Mouse (Mus musculus) ES-CJ7 (cell line): ENCODE data around the gene Rbbp6.
A peak's percentile ranks its signal among the peaks of the same experiment; 100 is the strongest.

Source experiments
- DNase-seq: peaks from one replicate; pipeline ENCODE4 v3.0.0; 2011; ENCODE audit warnings: low read depth, low spot score

The Rbbp6 gene

DNA sequence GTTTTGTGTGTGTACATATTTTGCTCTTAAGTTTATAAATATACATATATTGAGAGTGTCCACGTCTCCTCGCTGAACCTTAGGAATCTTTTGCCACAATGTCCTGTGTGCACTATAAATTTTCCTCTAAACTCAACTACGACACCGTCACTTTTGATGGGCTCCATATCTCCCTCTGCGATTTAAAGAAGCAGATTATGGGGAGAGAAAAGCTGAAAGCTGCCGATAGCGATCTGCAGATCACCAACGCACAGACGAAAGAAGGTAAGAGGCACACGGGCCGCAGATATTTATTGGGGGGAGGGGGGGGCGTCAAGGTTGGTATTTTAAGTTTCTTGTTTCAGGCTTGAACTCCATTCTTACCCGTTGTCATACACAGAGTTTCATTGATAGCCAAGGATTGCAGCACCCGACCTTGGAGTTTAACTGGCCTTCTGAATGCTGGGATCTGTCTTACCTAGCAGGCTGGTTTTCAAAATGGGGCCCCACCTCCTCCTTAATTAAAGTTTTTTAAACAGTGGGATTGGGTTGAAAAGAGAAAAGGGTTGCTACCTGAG is 5.5 kb downstream of the Rbbp6 start:
- DNase-seq = no peak

DNA sequence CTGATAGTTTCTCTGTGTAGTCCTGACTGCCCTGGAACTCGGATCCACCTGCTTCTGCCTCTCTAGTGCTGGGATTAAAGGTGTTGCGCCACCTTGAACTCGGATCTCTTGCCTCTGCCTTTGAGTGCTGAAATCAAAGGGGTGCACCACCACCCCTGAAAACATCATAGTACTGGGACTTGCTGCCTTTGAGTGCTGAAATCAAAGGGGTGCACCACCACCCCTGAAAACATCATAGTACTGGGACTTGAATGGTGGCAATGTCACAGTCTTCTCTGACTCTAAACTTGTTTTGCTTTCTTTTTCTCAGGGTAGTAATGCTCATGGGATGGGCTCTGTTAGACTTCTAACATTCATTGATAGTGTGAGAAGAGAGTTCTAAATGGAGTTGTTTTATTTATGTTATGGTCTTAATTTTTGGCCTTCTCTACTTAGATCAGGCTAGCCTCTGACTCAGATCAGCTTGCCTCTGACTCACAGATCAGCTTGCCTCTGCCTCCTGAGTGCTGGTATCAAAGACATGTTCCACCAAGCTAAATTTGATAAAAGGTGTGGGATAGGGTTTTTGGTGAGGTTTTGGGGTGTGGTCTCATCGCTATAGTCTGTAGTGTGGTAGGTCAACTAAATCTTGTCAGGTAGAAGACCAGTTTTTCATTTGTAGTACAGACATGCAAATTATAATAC is 6.7 kb downstream of the Rbbp6 start:
- no peak for DNase-seq

DNA sequence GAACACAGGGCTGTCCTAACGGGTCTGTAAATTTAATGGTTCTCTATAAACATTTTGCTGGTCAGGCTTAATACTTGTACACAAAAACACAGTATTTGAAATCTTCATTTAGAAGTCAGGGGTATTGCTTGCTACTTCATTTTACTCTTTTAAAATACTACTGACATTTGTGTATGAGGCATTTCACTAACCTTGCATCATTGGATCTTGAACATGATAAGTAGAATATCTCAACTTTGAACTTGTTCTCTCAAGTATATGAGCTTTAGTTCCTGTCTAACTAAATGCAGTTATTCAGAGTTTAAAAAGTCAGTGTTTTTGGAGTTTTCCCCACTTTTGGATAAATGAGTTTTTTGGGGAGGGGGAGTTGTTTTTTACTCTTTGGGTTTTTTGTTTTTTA is 14.0 kb downstream of the Rbbp6 start:
- no peak for DNase-seq

DNA sequence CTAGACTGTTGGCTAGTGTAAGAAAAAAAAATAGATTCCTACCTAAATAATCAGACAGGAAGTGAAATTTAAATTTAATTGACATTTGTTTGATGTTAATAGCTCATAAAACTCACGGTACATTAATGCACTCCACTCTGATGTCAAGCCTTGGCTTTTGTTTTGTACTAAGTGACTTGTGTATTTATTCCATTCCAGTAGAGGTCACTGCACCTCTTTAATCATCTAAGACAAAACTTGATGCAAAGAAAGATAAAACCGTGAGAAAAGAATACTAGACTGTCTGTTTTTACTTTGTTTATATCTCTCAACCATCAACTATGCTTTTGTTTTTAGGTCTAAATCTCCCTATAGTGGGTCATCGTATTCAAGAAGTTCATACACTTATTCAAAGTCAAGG is 32.7 kb downstream of the Rbbp6 start:
- no peak for DNase-seq

DNA sequence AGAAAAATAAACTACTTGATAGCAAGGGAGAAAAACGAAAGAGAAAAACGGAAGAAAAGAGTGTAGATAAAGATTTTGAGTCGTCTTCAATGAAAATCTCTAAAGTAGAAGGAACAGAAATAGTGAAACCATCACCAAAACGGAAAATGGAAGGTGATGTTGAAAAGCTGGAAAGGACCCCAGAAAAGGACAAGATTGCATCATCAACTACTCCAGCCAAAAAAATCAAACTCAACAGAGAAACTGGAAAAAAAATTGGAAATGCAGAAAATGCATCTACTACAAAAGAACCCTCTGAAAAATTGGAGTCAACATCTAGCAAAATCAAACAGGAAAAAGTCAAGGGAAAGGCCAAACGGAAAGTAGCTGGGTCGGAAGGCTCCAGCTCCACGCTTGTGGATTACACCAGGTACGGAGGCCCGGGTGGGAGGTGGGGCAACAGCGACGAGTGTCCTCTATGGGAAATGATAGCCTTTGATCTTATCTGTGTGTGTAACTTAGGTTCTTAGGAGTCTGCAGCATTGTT is 34.4 kb downstream of the Rbbp6 start:
- DNase-seq = no peak

DNA sequence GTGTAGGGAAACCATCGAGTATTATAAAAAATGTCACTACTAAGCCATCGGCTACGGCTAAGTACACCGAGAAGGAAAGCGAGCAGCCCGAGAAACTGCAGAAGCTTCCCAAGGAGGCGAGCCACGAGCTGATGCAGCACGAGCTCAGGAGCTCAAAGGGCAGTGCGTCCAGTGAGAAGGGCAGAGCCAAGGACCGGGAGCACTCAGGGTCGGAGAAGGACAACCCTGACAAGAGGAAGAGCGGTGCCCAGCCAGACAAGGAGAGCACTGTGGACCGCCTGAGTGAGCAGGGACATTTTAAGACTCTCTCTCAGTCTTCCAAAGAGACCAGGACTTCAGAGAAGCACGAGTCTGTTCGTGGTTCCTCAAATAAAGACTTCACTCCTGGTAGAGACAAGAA is 35.3 kb downstream of the Rbbp6 start:
- no peak for DNase-seq

DNA sequence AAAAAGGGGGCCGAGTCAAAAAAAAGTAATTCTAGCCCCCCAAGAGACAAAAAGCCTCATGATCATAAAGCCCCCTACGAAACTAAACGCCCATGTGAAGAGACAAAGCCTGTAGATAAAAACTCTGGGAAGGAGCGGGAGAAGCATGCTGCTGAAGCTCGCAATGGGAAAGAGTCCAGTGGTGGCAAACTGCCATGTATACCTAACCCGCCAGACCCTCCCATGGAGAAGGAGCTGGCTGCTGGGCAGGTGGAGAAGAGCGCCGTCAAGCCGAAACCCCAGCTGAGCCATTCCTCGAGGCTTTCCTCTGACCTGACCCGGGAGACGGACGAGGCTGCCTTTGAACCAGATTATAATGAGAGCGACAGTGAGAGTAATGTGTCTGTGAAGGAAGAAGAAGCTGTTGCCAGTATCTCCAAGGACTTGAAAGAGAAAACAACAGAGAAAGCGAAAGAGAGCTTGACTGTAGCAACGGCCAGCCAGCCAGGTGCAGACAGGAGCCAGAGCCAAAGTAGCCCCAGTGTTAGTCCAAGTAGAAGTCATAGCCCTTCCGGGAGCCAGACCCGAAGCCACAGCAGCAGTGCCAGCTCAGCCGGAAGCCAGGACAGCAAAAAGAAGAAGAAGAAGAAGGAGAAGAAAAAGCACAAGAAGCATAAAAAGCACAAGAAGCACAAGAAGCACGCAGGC is 36.0 kb downstream of the Rbbp6 start:
- no peak for DNase-seq

DNA sequence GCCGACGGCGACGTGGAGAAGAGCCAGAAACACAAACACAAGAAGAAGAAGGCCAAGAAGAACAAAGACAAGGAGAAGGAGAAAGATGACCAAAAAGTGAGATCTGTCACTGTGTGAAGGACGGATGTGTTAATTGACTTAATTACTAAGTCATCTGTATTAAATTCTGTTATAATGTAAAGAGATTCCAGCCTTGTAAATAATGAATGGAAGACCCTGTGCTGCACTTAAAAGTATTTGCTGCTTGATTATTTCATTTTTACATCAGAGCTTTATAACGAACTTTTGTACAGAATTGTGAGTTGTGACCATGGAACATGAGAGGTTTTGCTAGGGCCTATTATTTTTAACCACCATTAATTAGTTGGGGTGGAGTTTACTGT is 36.5 kb downstream of the Rbbp6 start:
- DNase-seq = no peak

DNA sequence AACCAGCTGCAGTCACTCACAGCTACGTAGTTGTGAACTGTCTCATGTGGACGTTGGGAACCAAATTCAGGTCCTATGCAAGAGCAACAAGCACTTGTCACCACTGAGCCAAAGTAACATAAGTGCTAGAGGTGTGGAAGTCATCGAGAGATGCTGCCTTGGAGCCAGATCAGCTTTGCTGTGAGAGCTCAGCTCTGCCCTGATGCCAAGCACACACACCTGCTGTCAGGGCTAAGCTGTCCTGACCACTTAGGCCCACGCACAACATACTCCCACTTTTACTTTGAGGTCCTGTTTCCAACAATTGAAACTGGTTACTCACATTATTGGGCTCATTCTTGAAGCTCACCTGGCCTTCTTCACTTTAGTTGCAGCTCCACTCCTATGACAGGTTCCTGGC is 37.7 kb downstream of the Rbbp6 start:
- DNase-seq = no peak

DNA sequence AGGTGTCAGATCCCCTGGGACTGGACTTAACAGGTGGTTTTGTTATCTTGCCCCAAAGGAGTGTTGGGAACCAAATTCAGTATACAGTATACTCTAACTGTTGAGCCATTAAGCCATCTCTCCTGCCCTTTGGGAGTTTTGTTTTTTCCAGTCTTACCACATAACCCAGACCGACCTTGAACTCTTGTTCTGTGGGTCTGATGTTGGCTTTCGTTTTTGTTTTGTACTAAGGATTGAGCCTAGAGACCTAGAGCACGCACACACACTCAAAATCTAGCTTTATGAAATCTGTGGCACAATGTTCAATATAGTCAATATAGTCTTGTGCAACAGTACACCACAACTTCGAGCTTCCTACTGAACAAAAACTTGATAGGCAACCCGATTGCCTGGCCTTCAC is 39.0 kb downstream of the Rbbp6 start:
- no peak for DNase-seq

DNA sequence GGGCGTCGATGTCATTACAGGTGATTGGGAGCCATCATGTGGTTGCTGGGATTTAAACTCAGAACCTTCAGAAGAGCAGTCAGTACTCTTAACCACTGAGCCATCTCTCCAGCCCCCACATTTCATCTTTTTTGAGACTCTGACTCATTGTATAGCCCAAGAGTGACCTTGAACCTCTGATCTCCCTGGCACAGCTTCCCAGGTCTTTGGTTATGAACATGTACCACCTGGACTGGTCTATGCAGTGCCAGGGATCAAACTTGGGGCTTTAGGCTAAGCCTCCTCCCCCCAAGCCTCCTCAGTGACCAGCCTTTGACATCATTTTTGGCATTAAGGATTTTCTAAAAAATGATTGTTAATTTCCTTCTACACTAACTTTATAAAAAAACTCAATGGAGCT is 40.8 kb downstream of the Rbbp6 start:
- no peak for DNase-seq

DNA sequence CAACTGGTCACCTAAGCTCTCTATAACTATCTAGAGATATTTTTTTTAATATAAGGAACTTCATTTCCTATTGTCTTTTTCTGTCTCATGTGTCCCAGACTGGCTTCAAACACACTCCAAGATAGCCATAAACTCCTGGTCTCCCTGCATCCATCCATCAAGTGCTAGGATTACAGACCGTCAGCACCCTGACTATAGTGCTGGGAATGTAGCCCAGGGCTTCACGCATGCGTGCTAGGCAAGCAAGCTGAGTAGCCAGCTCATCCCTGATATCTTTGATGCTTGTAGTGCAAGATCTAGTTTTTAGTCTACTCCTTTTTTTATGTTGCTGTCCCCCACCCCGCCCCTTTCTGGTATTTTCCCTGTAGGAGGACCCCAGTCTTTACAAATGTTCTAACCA is 42.3 kb downstream of the Rbbp6 start:
- DNase-seq = no peak

DNA sequence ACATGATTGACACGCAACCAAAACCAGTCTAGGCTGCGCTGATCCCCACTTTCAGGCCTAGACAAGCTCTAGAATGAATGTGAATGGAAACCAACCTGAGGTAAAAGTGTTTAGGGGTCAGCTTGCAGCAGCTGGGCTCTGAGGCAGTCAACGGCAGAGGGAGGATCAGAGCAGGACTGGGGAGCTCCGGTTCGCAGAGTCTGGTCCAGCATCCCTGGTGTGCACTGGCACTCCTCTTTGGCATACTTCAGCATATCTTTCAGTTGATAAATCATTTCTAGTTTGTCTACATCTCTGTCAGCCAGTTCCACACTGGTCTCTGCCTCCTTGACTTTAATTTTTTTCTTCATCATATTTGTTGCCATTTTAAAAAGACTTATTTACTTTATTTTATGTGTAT is 48.0 kb downstream of the Rbbp6 start:
- no peak for DNase-seq

DNA sequence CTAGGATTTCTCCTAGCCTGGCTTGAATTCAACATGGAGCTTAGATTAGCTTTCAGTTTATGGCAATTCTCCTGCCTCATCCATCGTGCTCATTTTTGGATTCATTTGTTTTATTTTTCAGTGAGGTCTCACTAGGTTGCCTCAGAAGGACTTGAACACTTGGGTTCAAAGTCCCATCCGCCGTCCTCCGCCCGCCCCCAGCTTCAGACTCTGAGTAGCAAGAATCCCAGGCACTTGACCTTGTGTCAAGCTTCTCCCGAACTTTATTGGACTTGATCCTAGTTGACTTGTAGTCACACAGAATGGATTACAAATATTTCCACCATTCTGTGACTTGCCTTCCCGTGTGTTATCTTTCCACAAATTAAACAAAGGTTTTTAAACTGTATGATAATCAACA is 49.2 kb downstream of the Rbbp6 start:
- DNase-seq = no peak

DNA sequence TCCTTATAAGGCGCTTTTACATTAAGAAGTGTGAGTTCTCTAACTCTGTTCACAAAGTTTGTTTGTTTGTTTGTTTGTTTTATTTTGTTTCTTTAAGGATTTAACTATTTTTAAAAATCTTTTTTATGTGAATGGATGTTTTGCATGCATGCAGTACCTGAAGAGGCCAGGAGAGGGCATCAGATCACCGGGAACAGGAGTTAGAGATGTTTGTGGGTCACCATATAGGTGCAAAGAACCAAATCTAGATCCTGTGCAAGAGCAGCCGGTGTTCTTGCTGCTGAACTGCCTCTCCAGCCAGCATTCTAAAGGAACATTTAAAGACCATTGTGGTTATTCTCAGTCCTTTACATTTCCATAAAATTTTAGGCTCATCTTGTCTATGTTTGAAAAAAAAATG is 52.1 kb downstream of the Rbbp6 start:
- DNase-seq = peak; percentile 57

DNA sequence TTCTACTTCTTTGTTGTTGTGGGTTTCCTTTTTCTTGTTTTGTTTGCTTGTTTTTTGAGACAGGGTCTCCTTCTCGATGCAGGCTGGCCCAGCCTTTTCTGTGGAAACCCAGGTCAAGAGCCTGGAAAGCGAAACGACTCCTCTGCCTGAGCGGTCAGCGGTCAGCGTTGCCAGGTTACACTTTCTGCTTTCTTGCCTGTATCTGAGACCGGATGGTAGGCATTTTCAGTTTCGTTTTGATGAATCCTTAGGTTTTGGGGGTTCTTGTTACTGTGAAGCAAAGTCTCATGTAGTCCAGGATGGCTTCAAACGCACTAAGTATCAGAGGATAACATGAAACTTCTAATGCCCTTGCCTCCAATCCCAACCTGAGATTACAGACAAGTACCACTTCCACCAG is 59.6 kb downstream of the Rbbp6 start:
- no peak for DNase-seq

DNA sequence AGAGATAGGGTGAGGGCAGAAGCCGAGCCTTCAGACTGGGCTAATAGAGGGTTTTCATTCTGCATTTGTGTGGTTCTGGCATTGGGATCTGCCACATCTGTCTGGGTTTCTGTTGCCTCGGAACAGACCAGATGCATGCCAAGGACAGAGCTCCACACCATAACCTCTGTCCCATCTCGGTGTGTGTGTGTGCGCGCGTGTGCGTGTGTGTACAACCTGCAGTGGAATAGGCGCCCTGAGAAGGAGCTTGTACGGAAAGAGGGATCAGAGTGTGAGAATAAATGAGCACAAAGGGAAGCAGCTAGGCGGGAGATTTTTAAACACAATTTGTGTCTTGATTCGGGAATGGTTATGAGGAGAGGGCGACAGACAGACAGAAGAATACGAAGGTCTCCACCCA is 64.8 kb downstream of the Rbbp6 start:
- peak; percentile 12 for DNase-seq

DNA sequence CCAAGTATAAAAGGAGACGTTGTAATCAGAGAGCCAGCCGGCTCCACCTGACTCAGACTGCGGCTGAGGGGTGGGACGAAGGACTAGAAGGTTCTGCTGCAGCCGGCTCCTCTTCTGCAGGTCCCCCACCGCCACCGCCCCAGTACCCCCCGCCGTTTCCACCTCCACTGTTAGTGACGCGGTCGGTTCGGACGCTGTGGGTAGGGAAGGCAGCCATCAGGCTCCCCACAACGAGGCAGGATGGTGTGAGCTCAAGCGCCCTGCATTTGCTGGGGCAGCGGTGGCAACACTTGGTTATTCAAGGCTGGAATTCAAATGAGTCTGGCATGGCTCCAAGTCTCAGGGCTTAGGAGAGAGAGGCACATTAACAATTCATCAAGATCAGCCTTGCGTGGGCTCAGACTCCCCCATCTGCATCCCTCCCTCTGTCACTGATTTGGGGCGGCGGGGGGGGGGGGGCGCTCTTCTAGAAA is 65.3 kb downstream of the Rbbp6 start:
- peak; percentile 86 for DNase-seq

DNA sequence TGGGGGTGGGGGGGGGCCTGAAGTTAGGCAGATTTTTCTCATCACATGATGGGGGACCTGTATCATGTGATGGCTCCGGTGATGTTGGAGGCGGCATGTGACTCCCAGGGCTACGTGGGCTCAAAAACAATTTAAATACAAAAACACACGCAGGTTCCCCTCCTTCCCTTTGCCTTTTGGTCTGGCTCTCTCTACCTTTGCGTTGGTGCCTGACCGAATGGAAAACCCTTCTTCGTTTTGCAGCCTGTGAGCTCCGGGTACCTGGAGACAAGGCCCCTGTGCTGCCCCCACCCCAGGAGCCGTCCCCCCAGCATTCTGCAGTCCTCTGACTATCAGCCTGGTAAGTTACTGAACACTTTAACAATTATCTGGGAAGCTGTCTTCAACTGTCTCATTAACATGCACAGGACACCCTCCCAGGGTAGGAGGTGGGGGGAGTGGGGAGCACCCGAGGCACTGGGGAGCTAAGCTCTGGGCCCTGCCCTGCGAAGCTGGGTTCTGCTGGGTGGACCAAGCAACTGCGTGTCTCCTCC is 65.8 kb downstream of the Rbbp6 start:
- no peak for DNase-seq

DNA sequence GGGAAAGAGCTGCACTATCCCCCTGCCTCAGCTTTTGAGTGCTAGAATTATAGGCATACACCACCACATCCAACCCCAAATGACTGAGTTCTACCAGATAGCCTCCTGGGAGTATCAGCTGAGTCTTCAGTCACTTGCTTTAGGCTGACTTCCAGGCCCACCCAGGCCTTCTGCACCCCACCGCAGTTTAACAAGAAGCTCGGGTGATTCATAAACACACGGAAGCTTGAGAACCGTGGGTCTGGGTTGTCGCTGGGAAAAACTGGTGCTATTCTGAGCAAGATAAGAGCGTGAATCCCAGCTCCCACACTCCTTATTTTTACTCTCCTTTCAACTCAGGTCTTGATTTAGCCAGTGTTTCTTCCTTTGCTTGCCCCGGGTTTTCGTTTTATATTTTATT is 69.8 kb downstream of the Rbbp6 start:
- DNase-seq = no peak

DNA sequence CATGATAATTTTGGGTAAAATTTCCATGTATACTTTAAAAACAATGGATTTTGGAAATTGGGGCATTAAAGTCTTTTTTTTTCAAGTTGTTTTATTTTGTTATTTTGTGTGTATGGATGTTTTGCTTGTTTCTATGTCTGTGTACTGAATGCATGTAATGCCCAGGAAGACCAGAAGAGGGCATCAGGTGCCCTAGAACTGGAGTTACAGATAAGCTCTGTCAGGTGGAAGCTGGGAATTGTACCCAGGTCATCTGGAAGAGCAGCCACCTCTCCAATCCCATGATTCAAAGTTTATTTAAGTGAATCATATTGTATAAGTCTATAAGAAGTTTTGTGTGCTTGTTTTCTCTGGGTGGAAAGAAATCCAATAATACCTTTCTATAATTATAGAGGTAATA is 73.8 kb downstream of the Rbbp6 start:
- DNase-seq = peak; percentile 79

DNA sequence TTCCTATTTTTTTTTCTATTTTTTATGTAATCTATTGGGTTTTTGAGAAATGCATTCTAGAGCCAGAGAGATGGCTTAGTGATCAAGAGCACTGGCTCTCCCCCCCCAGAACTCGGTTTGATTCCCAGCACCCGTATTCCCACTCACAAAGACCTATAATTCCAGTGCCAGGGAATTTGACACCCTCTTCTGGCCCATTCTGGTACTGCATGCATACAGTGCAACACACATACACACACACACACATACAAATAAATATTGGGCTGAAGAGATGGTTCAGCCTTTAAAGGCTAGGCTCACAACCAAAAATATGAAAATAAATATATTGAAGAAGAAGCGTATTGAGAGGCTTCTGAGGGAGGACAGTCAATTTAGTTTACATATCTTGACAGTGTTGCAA is 79.7 kb downstream of the Rbbp6 start:
- DNase-seq = peak; percentile 25
